Mouse (Mus musculus): Measurements from ENCODE around the gene Adipor2.
A peak's percentile ranks its signal among the peaks of the same experiment; 100 is the strongest.
"Not testable (repeated sequence)": the region's sequence is repeated elsewhere in the genome, so short reads cannot be mapped to it uniquely, and the experiment has no call there.

Gene Adipor2

DNA sequence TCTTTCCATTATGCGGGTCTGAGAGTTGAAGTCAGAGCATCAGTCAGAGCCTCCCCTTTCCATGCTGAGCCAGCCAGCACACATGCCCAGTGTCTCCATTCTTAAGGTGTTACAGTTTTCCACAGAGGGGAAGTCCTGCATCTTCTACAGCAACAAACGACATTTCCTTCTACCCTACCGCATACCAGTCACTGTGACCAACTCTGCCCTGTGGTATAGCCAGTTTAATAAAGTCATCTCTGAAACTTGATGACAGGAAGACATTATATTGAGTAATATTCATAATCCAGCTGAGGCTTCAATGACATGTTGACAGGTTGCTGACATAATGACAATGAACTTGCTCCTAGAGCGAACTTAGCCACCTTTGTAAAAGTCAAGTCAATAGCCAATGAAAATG is 26.8 kb downstream of the Adipor2 start:
- DNase-seq (ENCODE audit: low spot score in 2 of 2), result no peak

DNA sequence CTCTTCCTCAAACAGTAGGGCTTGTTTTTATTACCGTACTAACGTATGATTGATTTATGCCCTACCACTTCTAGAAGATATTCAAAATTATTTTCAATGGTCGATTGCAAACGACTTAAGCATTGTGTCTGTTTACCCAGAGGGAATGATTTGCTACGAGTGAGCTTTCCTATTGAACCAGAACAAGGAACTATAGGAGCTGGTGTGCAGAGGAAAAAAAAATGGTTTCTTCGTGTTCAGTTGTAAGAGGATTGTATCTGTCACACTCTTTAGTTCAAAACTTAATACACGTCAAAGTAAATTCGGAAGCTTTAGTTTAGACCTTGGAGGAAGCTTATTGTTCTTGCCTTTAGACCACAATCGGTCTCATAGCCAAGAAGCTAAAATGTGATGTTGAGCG is 28.4 kb downstream of the Adipor2 start:
- no peak for DNase-seq (ENCODE audit: low spot score in 2 of 2)

DNA sequence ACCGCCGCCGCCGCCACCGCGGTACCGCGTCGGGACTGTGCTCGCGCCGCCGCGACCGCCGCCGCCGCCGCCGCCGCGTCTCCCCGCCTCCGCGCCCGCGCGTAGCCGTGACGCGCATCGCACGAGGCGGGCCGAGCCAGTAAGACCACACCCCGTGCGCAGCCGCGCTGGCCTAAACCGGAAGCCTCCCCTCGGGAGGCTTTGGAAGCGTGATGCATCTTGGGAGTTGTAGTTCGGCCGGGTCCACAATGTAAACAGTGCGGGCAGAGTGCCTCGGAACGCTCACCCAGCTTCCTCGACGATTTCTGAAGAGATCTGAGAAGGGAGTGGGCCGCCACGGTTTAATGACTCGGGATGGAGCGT is 28.9 kb downstream of the Adipor2 start:
- peak; percentile 91 to 94 for DNase-seq (ENCODE audit: low spot score in 2 of 2)

DNA sequence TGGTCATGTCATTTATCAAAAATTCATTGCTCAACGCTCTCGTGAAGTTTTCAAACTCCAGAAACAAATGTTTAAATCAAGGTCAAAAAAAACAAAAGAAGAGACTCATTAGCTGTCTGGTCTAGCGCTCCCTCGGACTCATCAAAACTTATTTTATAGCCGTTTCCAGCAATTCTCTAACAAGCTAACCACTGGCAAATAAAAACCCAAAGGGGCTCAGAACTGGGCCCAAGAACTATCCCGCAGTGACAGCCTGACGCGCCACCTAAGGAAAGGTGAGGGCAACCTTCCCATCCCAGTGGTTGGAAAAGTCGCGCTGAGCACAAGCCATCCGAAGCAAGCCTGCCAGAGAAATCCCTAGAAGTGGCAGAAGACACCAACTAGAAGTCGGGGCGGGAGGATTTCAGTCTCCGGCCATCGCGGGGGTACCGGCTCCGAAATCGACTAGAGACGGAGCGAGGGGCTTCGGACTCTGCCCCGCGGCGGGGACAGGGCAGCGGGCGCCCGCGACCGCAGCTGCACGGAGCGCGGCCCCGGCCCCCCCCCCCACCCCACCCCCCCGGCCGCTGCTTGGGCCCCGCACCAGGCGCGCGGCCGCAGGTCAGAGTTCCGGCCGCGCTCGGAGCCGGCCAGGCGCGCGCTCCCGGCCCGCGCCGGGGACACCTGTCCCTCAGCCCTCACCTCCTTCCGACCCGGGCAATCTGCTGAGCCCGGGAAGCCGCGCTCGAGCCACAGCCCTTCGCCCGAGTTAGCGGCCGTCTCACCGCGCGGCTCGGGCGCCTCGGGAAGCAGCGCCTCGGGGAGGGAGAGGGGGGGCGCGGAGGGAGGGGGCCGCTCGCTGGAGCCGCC is 29.5 kb downstream of the Adipor2 start:
- no peak for DNase-seq (ENCODE audit: low spot score in 2 of 2)

DNA sequence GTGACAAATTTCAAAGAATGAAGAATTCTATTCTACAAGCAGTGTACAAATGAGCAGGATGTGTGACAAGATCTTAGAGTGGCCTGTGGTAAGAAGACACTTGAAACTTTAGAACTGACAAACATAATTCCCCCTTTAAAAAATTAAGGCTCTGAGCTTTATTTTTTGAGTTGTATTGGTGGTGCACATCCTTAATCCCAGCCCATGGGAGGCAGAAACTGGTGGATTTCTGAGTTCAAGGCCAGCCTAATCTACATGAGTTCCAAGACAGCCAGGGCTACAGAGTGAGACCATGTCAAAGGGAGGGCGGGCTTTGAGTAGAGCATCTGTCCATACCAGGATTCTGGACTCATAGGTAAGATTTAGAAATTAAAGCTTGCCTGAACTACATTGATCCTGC is 30.7 kb downstream of the Adipor2 start:
- no peak for DNase-seq (ENCODE audit: low spot score in 2 of 2)

DNA sequence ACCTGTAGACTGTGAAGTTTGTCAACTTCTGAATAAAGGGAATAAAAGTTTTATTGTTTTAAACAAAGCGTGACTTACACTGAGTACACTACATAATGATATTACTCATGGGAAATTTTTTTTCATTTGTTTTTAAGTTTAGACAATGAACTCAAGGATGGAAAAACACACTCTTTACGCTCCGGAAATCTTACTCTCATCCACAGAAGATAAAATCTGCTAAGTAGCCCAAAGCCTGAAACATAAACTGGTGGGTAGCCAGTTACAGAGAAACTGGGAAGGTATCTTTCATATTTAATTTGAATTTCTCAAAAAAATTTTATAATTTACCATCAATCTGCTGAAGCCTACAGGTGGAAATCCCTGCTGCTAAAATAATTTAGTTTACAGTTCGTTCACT is 31.1 kb downstream of the Adipor2 start:
- no peak for DNase-seq (ENCODE audit: low spot score in 2 of 2)

DNA sequence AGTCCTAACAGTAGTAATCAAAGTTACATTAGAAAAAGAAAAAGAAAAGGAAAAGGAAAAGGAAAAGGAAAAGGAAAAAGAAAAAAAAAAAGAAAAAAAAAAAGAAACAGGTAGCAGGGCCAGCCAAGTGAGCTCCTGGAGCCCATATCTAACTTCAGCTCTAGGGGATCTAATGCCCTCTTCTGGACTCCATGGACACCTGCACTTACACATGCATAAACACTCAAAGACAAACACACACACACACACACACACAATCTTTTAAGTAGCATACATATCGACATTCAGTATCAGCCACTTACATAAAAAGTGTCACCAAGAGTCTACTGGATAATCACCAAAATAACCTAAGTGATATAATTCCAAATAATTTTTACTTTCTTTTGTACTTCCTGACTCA is 31.8 kb downstream of the Adipor2 start:
- DNase-seq (ENCODE audit: low spot score in 2 of 2), result no peak

DNA sequence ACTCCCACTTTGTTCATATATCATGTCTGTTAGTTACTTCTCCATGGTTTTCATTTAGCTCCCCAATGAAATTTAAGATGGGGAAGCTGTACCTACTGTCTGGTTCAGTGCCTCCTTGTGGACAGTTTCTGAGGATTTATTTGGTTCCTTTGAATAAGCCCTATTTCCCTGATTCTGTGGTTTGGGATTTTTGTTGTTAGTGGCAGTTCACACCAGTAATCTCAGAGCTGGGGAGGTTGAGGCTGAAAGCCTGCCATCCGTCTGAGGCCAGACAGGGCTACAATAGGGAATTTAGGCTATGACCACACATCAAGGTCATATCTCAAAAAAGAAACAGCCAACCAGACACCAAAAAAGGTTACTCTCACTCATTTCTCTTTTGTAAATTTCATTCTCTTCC is 38.9 kb downstream of the Adipor2 start:
- no peak for DNase-seq (ENCODE audit: low spot score in 2 of 2)

DNA sequence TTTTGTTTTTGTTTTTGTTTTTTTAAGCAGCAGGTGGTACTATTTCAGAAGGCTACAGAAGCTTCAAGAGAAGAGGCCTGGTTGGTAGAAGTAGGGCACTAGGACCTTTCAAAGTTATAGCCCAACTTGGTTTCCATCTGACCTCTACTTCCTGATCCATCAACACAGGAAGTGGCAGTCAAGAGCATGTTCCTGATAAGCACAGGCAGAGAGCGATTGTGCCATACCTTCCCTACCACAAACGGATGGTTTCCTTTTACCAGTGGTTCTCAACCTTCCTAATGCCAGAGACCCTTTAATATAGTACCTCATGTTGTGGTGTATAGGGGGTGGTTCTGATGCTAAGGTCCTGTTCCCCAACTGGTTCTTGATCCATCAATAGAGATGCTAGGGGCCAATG is 39.9 kb downstream of the Adipor2 start:
- DNase-seq (ENCODE audit: low spot score in 2 of 2), result no peak

DNA sequence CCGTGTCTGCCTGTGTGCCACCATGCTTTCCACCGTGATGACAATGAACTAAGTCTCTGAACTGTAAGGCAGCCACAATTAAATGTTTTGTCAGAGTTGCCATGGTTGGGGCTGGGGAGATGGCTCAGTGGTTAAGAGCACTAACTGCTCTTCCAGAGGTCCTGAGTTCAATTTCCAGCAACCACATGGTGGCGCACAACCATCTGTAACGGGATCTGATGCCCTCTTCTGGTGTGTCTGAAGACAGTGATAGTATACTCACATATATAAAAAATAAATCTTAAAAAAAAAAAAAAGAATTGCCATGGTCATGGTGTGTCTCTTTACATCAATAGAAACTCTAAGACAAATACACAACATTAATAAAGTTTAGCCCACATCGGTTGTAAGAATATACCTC is 42.5 kb downstream of the Adipor2 start:
- no peak for DNase-seq (ENCODE audit: low spot score in 2 of 2)

DNA sequence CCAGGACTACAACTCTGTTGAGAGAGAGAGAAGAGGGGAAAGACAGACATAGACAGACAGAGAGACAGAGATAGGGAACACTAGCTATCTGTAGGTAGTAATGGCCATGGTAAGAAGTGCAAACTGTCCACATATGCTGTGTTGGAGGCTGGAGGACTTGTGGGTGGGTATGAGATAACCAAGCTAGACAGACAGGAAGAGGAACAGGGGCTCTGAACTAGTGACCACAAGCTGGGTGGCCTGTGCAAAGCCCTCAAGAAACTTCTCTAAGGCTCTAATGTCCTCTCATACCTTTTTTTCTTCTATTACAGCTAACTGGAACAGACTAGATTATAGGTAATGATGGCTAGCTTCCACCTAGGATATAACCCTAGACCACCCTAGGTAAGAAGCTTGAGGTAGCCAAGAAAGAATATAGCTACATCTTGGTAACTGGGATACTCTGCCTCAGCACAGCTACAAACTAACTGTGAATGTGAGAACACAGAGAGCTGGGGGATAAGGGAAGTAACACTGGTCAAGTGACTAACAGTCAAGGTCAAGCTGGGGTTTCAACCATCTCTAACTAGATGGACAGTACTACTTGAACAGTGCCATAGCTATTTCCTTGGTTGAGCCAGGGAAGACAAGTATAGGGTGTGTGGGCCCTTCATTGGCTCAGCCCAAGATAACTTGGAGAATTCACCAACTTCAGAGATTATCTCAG is 44.4 kb downstream of the Adipor2 start:
- no peak for DNase-seq (ENCODE audit: low spot score in 2 of 2)

DNA sequence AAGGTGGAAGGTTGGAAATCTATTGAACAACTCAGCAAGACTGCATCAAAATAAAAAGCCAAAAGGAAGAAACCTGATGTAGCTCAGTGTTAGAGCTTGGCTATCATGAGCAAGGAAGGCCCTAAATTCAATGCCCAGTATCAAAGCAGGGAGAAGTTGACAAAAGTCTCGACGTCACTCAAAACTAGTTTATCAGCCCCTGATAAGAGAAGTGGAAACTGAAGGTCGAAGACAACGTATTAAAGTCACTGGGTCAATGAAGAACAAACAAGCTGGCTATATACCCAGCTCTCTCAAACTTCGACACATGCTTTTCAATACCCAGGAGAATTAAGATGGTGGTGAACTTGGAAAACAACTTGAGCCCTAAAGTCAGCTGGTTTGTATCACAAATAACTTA is 45.3 kb downstream of the Adipor2 start:
- no peak for DNase-seq (ENCODE audit: low spot score in 2 of 2)

DNA sequence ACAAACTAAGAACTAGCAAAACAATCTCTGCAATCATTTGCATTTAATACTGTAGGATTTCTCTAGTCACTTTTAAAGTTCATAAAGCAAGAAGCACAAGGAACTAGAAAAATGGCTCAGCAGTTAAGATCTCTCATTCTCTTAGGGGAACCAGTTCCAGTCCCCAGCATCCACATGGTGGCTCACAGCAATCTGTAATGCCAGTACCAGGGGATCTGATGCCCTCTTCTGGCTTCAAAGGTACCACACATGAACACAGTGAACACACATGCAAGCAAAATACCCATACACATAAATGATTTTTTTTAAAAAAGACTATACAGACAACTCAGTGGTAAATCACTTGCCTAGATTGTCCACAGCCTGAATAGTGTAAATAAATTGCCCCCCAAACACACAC is 45.9 kb downstream of the Adipor2 start:
- DNase-seq (ENCODE audit: low spot score in 2 of 2), result no peak

DNA sequence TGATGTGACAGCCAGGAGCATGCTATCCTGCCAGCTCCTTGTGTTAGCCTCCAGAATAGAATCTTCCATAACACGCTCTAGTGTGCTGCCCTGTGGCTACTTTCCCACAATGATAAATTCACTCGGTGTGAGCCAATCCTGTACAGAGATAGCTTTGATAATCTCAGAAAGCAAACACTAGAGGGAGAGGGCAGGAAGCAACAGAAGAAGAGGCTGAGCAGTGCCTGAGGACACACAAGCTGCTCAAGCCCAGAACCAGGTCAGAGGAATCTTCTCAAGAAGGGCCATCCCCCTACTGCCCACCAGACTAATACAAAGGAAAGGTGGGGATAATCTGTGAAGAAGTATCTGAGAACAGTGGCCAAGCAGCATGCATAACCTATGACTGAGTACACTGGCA is 50.1 kb downstream of the Adipor2 start:
- DNase-seq (ENCODE audit: low spot score in 2 of 2), result no peak

DNA sequence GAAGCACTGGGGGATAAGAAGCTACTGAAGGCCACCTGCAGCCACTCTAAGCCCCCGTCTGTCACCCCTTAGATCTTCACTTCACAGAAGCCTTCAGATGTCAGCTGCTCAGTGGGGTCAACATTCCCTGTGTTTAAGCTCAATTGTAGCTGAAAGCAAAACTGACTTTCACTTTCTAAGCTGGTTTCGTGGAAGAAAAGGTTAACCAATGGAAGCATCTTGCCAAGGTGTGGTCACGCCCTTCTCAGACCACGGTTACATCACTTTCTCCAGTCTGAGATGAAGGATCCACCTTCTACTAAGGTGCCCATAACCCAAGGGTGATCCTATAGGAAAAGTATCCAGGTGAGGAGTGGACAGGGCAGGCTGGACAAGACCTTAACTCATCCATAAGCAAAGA is 50.7 kb downstream of the Adipor2 start:
- DNase-seq (ENCODE audit: low spot score in 2 of 2), result not testable (repeated sequence)

DNA sequence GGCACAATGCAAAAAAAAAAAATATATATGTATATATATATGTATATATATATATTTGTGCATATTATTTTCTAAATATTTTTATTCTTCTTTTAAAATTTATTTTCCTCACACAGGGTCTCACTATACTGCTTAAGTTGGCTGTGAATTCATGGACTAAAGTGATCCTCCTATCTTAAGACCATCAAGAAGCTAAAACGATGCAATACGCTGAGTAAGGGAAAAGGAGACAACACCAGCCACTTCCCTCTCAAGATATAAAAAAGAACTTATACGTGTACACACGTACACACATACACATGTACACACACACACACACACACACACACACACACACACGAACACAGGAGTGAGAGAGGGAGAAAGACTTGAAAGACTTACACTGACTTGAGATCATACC is 53.9 kb downstream of the Adipor2 start:
- no peak for DNase-seq (ENCODE audit: low spot score in 2 of 2)

DNA sequence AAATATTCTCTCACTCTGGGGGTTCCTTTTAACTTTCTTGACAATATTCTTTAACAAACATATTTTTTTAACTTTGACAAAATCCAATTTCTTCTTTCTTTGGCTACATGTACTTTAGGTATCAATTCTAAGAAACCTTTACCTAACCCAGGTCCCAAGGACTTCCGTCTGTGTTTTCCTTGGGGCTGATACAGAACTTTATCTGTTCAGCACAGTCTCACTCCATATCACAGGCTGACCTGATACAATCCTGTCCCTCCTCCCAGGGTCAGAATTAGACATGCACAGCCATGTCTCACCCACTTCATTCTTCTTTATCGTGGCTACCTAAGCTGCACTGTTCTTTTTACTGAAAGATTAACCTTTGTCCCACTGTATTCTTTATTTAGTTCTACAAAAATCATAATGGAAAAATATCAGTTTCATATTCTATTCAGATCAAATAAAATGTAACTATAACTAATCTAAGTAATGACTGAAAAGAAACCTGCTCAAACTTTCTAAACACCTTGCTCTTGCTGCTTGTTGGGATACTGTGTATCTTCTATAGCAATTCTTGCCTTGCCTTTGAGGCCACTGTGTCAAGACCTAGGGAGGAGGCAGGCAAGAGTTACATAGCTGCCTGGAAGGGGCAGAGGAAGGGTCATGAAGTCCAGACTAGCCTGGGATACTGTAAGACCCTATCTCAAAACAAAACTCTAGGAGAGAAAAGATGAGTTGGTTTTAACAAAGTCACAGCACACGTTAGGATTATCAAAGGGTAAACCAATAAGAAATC is 56.4 kb downstream of the Adipor2 start:
- DNase-seq (ENCODE audit: low spot score in 2 of 2), result no peak

DNA sequence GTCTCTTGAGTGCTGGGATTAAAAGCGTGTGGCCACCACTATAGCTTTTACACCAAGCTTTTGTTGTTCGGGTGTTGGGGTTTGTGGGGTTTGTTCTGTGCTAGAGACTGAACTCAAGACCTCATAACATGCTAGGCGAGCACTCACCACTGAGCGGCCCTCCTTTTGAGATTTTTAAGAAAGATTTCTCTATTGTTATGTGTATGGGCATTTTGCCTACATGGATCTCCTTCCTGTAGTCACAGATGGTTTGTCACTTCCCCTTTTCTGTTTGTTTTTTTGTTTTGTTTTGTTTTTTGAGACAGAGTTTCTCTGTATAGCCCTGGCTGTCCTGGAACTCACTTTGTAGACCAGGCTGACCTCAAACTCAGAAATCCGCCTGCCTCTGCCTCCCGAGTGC is 57.3 kb downstream of the Adipor2 start:
- not testable (repeated sequence) for DNase-seq (ENCODE audit: low spot score in 2 of 2)

DNA sequence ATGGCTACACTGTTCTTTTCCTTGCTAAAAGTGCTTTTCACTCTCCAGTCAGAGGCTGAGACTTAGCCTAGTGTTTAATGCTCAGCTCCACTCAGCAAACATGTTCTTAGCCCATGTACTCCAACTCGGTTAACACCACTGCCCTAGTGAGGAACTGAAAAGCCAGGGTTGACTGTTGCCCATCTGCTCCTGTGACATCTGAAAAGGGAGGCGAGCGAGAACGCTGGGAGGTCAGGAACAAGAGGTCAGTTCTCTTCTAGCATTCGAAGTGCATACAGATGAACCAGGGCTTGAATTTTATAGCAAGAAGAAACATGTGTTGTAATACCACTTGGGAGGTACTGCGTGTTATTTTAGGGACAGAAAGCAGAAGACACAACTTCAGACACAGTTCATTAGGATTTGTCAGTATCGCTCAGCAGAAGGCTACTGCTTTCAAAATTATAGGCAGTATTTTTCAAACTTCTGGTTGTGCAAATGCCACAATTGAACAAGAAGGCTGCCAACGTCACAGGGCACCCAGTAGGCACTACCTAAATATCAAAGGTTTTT is 59.4 kb downstream of the Adipor2 start:
- no peak for DNase-seq (ENCODE audit: low spot score in 2 of 2)

DNA sequence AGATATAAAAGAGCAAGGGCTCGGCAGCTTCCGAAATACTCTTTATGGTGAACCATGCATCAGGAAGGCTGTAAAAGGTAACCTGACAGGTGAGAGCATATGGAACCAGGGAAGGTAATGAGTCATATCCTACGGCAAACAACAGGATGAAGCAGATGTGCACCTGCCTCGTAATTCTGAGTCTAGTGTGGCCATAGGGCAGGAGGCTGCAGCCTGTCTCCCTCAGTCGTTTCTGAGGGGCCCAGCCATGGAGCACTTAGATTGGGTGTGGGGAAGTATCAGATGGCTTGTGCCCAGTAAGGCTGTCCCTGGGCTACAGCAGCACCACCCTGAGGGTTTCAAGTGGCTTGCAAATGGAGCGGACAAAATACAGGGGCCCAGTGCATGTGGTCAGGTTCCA is 65.0 kb downstream of the Adipor2 start:
- no peak for DNase-seq (ENCODE audit: low spot score in 2 of 2)

DNA sequence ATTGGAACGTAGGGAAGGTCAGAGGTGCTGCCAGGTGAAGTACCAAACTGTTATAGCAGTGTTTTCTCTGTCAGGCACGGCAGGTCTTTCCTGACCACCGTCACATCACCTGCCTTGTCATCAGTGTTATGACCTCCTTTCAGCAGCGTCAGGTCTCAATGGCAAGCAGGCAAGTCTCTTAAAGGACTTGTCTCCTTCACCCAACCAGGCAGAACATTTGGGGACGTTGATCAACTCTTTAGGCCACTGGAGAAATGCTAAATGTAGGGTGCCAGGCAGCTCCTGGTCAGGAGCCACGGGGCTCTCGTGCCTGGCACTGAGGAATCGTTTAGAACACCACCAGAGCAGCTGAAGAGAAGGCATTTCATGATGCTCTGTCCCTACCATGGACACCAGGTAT is 65.8 kb downstream of the Adipor2 start:
- DNase-seq (ENCODE audit: low spot score in 2 of 2), result no peak

DNA sequence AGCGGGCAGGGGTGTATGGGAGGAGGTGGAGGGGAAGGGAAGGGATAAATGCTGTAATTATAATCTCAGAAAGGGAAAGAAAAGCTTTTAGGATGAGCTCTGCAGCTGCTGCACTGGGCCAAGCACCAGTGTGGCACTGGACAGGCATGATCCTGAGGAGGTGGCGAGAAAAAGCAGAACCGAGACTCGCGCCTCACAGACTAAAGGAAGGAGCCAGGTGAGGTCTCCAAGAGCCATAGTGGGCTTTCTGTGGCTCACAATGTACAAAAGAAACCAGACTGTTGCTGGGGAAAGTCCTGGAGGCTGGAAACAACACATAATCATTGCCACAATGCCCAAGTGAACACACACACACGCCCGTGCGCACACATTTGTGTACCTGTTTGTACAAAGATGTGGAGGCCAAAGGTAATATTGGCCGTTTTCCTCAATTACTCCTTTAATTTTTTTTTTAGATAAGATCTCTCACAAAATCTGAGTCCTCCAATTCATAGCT is 66.8 kb downstream of the Adipor2 start:
- no peak for DNase-seq (ENCODE audit: low spot score in 2 of 2)

Data from urinary bladder, adult 18-20 months (tissue).